Mouse (Mus musculus) left cerebral cortex, postnatal 14 days (tissue): ENCODE results near the gene Apoe. TPM values are rescaled to one million over a fixed set of nuclear protein-coding genes. Genes with fewer than 3 reads are reported as not detected.
"Not testable (repeated sequence)": the region's sequence is repeated elsewhere in the genome, so short reads cannot be mapped to it uniquely, and the experiment has no call there.

Experiments used
- DNase-seq, 2 experiments: peaks; one replicate each; pipeline ENCODE4 v3.0.0; 2021 to 2022; ENCODE audit warnings: low spot score in 2 of 2, mixed read lengths in 1 of 2
- intact Hi-C: fragments of 180-260 bp; cut with DNase I; formaldehyde crosslinking; loops from one replicate; pipeline ENCODE4 v1.15.1; 2025
- total RNA-seq, 2 experiments: library from RNA; stranded (reverse); gene quantifications; 2 replicates each; pipeline ENCODE4 v1.2.3; 2021

Apoe gene
- total RNA-seq, 2 experiments from 2014 or later, result 1,873 to 2,039 TPM

GRCm38 (mm10) chr7:19696336-19696873 lies 2.6 kb downstream of the Apoe start:
- intact Hi-C loops, result loop anchor here (10.0 kb wide), 1 partner anchor 292 kb away; the partner anchor contains the start of genes Ckm and Klc3
- DNase-seq, result no peak

GRCm38 (mm10) chr7:19695881-19696280 lies 3.1 kb downstream of the Apoe start:
- DNase-seq, result no peak
- intact Hi-C loops, result loop anchor here (10.0 kb wide), 1 partner anchor 291 kb away; the partner anchor contains the start of genes Ckm and Klc3

- DNase-seq, result no peak
- intact Hi-C loops, result loop anchor here (10.0 kb wide), 1 partner anchor 290 kb away; the partner anchor contains the start of genes Ckm and Klc3
Measured at GRCm38 (mm10) chr7:19695213-19695594, 3.8 kb downstream of the Apoe start.

GRCm38 (mm10) chr7:19694336-19695212 lies 4.4 kb downstream of the Apoe start:
- intact Hi-C loops, result loop anchor here (10.0 kb wide), 1 partner anchor 290 kb away; the partner anchor contains the start of genes Ckm and Klc3
- DNase-seq, result no peak

- intact Hi-C loops, result loop anchor here (10.0 kb wide), 1 partner anchor 289 kb away; the partner anchor contains the start of genes Ckm and Klc3
- DNase-seq, result peak; percentile 50 to 70
Measured at GRCm38 (mm10) chr7:19693421-19693820, 5.6 kb downstream of the Apoe start.

GRCm38 (mm10) chr7:19691873-19692865 lies 6.8 kb downstream of the Apoe start, which contains the start of gene Apoc1:
TSS of gene Apoc1 (minus strand) at chr7:19692660.
- DNase-seq, result no peak

GRCm38 (mm10) chr7:19691434-19691833 lies 7.6 kb downstream of the Apoe start:
- DNase-seq, result no peak
- intact Hi-C loops, result loop anchor here (10.0 kb wide), 1 partner anchor 287 kb away; the partner anchor contains the start of genes Ckm and Klc3

More at GRCm38 (mm10) chr7:19691873-19692865, 6.8 kb downstream of the Apoe start, which contains the start of gene Apoc1:
- intact Hi-C loops, result loop anchor here (10.0 kb wide), 1 partner anchor 287 kb away; the partner anchor contains the start of genes Ckm and Klc3

- intact Hi-C loops, result loop anchor here (10.0 kb wide), 1 partner anchor 286 kb away; the partner anchor contains the start of genes Ckm and Klc3
- DNase-seq, result no peak
Measured at GRCm38 (mm10) chr7:19690845-19691244, 8.1 kb downstream of the Apoe start.

- intact Hi-C loops, result no loop called here
- no peak for DNase-seq
Measured at GRCm38 (mm10) chr7:19688611-19689010, 10.4 kb downstream of the Apoe start.

GRCm38 (mm10) chr7:19688101-19688500 lies 10.9 kb downstream of the Apoe start:
- intact Hi-C loops, result no loop called here
- no peak for DNase-seq

- DNase-seq, intact Hi-C loops: not testable (repeated sequence)
Measured at GRCm38 (mm10) chr7:19686927-19687583, 11.9 kb downstream of the Apoe start.

- intact Hi-C loops, result no loop called here
- DNase-seq, result no peak
Measured at GRCm38 (mm10) chr7:19686521-19686920, 12.5 kb downstream of the Apoe start.

GRCm38 (mm10) chr7:19685374-19685773 lies 13.6 kb downstream of the Apoe start:
- intact Hi-C loops, result no loop called here
- DNase-seq, result no peak

GRCm38 (mm10) chr7:19683771-19684201 lies 15.2 kb downstream of the Apoe start:
- intact Hi-C loops, result no loop called here
- DNase-seq, result no peak

GRCm38 (mm10) chr7:19682979-19683378 lies 16.0 kb downstream of the Apoe start:
- no peak for DNase-seq
- intact Hi-C loops, result no loop called here

GRCm38 (mm10) chr7:19681202-19681694 lies 17.7 kb downstream of the Apoe start, which contains the start of the genes Gm44805 and Apoc4:
TSS of gene Gm44805 (minus strand) at chr7:19681423.
TSS of gene Apoc4 (minus strand) at chr7:19681479.
- no peak for DNase-seq
- intact Hi-C loops, result no loop called here

GRCm38 (mm10) chr7:19680702-19681101 lies 18.3 kb downstream of the Apoe start:
- no peak for DNase-seq
- intact Hi-C loops, result no loop called here

- no peak for DNase-seq
- intact Hi-C loops, result no loop called here
Measured at GRCm38 (mm10) chr7:19678901-19679300, 20.1 kb downstream of the Apoe start.
